Mouse (Mus musculus): Measurements from ENCODE around the gene Slc15a4.

DNA sequence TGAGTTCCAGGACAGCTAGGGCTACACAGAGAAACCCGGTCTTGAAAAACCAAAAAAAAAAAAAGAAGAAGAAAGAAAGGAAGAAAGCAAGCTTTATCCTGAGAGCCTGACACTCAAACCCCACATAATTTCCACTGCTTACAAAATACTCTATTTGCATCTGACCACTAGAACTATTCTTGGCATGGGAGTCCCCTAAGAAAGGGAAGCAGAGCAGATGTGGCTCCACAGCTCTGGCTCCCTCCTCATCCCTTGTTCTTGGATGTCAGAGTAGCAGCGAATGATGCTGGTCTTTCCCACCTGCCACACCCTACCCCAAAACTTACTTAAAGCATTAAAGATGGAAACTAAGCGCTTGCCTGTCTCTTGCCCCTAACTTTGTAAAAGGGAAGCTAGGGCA is 17.2 kb downstream of the Slc15a4 start:
- TF ChIP-seq CTCF (IDR thresholded peaks at IDR 0.05; ENCODE audit: low read depth, low read length) (no peak), POLR2A (IDR thresholded peaks at IDR 0.05; ENCODE audit: extremely low read depth, insufficient read depth, low read length) (no peak)

Measured in liver, adult 2 months (tissue).